Mouse (Mus musculus) kidney, adult 2 months (tissue): ENCODE measurements at regions not wholly inside any gene's neighbourhood (a gene's known extent, or its start where the extent isn't known, plus 50 kb on each side); places are given as distances from the start of the nearest gene placed in this dataset.

Experiments used
- DNase-seq: peaks from one replicate; pipeline ENCODE4 v3.0.0; 2021
- H3K27ac ChIP-seq: fragments of 200-500 bp; 2 replicates; pipeline ENCODE4 v1.5.1; 2012; ENCODE audit warnings: low read depth, low read length, control low read depth, inconsistent platforms; ENCODE audit not compliant: insufficient read depth
- H3K27me3 ChIP-seq: fragments of 200-500 bp; replicated peaks from 2 replicates; pipeline ENCODE4 v1.6.1; 2012; ENCODE audit warnings: mild to moderate bottlenecking, moderate library complexity, low read length, inconsistent platforms; ENCODE audit not compliant: control insufficient read depth, insufficient read depth
- H3K36me3 ChIP-seq: fragments of 200-500 bp; 2 replicates; pipeline ENCODE4 v1.6.1; 2012; ENCODE audit warnings: mild to moderate bottlenecking, moderate library complexity, low read length, inconsistent platforms; ENCODE audit not compliant: control insufficient read depth, insufficient read depth
- H3K4me1 ChIP-seq: fragments of 200-500 bp; 2 replicates; pipeline ENCODE4 v1.6.1; 2011; ENCODE audit warnings: low read length; ENCODE audit not compliant: control insufficient read depth, insufficient read depth
- H3K4me3 ChIP-seq: fragments of 200-500 bp; 2 replicates; pipeline ENCODE4 v1.5.1; 2011; ENCODE audit warnings: mild to moderate bottlenecking, low read depth, low read length, control low read depth; ENCODE audit not compliant: insufficient read depth
- CTCF ChIP-seq: fragments of 200-500 bp; conservative IDR thresholded peaks from 2 replicates; pipeline ENCODE4 v1.5.1; 2011; ENCODE audit warnings: low read depth, mild to moderate bottlenecking, control low read depth, low read length, moderate library complexity, mixed read lengths; ENCODE audit not compliant: insufficient read depth, insufficient read length
- POLR2A ChIP-seq: fragments of 200-500 bp; IDR thresholded peaks from one replicate; pipeline ENCODE4 v1.6.1; 2011; ENCODE audit warnings: low read depth, low read length, control low read depth
- WGBS: fragments of 180-500 bp; shearing (Covaris S2); methylation state at CpG from one replicate; pipeline ENCODE4 v1.1.7; 2018; 5-methylcytosine and 5-hydroxymethylcytosine counted together

DNA sequence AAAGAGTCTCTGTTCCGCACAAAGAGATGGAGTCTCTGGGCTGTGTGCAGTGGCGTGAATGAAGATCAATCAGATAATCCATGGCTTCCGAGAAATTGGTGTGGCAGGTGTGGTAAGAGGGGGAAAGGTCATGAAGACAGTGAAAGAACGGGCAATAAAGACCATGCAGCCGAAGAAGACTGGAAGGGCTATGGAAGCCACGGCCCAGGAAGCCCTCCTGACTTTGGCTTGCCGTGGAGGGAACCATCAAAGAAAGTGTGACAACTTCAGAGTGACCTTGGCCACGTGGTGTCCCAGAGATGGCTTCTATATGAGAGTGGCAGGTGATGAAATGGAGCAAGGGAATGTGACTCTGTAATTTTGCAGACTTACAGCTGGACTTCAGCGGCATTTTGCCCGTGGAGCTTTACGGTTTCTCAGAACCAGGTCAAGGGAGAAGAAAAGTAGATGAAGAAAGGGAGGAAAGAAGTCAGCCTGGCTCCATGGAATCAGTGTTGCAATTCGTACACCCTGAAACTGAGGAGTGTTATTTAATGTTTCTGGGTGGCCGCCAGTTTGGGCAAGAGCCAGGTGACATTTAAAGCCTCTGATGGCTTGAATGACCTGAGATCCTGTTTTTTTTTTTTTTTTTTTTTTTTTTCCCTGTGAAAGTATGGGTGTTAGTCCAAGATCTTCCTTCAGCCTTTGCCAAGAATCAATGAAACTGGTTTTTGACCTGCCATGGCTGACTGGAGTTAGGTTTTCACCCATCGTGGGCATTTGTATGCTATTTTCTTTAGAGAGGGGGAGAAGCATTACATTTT, 76.4 kb downstream of the Phlda1 start:
- Histone ChIP-seq H3K27ac (no peak overlapping the region), H3K4me1 (0 out of 2 replicates have a peak, but pooled peaks cover 8% of the 10 kb centered on the region), H3K4me3 (no peak overlapping the region), H3K36me3 (no peaks in the 10 kb centered on the region), H3K27me3 (no peaks in the 10 kb centered on the region)
- DNase-seq: peak; percentile 80
- 54% methylated on average over 14 of the region's 14 CpGs for WGBS
- TF ChIP-seq POLR2A (no peak), CTCF (no peak)

DNA sequence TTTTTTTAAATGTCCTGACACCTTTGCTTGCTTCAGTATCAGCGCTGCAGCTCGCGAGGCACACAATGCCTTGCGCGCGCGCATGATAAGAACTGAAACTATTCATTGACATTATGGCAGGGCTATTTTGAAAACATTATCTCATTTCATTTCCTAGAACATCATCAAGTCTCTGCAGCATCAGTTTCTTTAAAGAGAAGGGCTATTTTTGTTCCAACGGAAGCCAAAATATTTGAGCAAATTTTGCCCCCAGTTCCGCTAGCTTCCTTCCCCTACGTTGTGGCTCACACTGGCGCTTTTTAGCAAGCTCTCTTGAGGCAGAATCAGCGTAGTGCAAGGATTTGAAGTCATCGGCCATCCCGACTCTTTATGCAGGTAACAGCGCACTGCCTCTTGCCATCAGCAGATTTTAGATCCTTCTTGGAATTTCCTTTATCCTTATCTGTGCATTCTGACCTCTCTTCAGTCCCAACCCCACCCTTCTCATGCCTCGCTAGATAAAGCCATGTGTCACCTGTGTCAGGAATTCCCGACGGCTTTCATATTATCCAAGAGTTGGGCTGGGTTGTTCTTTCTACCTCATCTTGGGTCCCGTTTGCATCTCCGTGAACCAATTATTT, 77.1 kb downstream of the Phlda1 start:
- Histone ChIP-seq H3K4me3 (no peak overlapping the region), H3K36me3 (no peaks in the 10 kb centered on the region), H3K4me1 (0 out of 2 replicates have a peak, but pooled peaks cover 8% of the 10 kb centered on the region), H3K27me3 (no peaks in the 10 kb centered on the region), H3K27ac (no peak overlapping the region; the same call in 1 of the 2 replicates)
- 65% methylated on average over 20 of the region's 20 CpGs for WGBS
- peak; percentile 57 for DNase-seq
- TF ChIP-seq POLR2A (no peak), CTCF (no peak)

DNA sequence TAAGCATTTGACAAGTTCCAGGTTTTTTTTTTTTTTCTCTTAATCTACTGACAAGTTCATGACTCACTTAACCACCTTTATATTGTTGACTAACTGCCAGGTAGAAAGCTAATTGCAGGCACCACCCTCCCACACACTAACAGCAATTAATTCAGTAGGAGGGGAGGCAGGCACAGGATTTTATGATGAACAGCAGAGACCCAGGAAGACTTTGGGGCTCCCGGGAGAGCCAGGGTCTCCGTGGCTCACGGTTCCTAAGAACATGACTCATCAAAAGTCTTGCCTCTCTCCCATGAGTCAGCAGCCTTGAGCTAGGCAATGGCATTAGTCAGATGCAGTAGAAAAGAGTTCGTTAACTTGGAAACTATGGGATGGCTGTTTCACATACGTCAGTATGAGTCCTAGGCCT, 77.7 kb downstream of the Phlda1 start:
- Histone ChIP-seq H3K27ac (no peak overlapping the region), H3K4me3 (no peak overlapping the region), H3K27me3 (no peaks in the 10 kb centered on the region), H3K36me3 (no peaks in the 10 kb centered on the region), H3K4me1 (0 out of 2 replicates have a peak, but pooled peaks cover 8% of the 10 kb centered on the region)
- no peak for TF ChIP-seq POLR2A
- no peak for TF ChIP-seq CTCF
- no peak for DNase-seq
- 78% methylated on average over 5 of the region's 5 CpGs for WGBS

DNA sequence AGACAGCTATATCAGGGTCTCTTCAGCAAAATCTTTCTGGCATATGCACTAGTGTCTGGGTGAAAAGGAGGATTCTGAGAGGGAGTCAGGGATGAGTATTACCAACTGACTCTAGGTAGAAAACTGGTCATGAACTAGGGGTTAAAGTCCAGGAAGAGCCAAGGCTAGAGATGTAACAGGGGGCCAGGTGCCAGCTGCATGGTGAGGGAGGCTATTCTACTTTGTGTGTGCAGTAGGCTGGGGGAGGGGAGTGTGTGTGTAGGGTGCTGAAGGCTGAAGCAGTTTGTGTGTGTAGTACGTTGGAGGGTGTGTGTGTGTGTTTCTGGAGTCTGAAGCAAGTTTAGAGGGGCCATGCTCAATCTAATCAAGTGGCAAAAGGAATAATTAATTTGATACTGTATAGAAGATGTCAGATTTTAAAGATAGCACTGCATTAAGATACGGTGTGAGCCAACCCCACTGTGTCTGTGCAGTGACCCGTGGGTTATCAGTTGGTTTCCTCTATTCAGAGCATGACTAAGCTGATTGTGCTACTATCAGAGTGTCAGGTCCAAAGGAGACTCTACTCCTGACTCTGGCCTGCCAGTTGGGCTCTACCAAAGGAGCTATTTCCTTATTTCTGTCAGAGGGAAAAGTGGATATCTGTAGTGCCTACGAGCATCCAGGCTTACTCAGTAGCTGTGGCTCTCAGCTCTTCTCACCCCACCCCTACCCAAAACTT, 82.0 kb downstream of the Phlda1 start:
- Histone ChIP-seq H3K4me1 (0 out of 2 replicates have a peak, but pooled peaks cover 2% of the 10 kb centered on the region), H3K36me3 (no peaks in the 10 kb centered on the region), H3K4me3 (no peak overlapping the region), H3K27ac (no peak overlapping the region), H3K27me3 (no peaks in the 10 kb centered on the region)
- 67% methylated on average over 4 of the region's 4 CpGs for WGBS
- no peak for TF ChIP-seq CTCF
- no peak for TF ChIP-seq POLR2A
- DNase-seq: peak; percentile 54

DNA sequence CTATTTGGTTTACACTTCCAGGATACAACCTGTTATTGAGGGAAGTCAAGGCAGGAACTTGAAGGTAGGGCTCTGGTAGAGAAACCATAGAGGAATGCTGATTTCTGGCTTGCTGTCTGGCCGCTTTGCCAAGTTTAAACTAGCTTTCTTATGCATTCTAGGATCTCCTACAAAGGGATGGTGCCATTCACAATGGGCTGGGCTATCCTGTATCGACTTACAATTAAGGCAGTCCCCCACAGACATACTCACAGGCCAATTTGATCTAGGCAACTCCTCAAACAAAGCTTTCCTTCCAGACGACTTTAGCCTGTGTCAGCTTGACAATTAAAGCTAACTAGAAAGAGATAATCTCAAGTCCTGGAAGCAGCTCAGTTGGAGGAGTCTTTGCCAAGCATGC, 83.1 kb downstream of the Phlda1 start:
- no peak for DNase-seq
- TF ChIP-seq CTCF (no peak), POLR2A (no peak)
- Histone ChIP-seq H3K4me3 (no peak overlapping the region), H3K4me1 (no peaks in the 10 kb centered on the region), H3K27ac (no peak overlapping the region), H3K36me3 (no peaks in the 10 kb centered on the region), H3K27me3 (no peaks in the 10 kb centered on the region)
- WGBS: 83% methylated on average over 3 of the region's 3 CpGs

DNA sequence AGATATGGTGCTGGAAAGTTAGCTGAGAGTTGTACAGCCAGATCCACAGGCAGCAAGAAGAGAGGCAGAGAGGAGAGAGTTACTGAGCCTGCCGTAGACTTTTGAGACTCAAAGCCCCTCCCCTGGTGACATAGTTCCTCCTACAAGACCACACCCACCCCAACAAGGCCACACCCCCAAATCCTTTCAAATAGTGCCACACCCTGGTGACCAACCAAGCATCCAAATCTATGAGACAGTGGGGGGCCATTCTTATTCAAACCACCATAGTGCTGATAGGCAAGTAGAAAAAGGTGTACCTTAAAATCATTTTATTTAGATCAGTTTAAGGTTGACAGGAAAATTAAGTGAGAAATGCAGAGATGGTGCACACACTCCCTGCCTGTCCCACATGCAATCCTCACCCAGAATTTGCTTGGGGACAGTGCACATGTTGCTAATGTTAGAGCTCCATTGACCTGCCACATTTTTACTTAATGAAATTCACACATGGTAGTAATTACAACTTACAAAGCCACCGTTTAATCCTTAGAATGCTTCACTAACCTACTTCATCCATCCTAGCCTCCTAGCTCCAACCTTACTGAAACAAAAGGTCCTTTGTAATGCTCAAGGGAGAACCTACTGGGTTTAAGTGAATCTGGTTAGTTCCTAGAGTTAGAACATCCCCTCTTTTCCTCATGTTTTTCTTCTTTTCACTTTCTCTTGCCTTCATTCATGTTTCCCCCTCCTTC, 86.5 kb downstream of the Phlda1 start:
- 70% methylated on average over 2 of the region's 2 CpGs for WGBS

More for the DNA sequence above, 86.5 kb downstream of the Phlda1 start:
- no peaks in the 10 kb centered on the region for H3K27me3 ChIP-seq
- no peak for TF ChIP-seq POLR2A
- TF ChIP-seq CTCF: no peak
- H3K4me3 ChIP-seq: no peak overlapping the region
- H3K36me3 ChIP-seq: no peaks in the 10 kb centered on the region
- no peak overlapping the region for H3K27ac ChIP-seq
- peaks cover 6% of the 10 kb centered on the region; the same call in 1 of the 2 replicates for H3K4me1 ChIP-seq
- DNase-seq: no peak
